Mouse (Mus musculus) heart, adult 2 months (tissue): ENCODE results near the gene Gm33543.

Source experiments
- CTCF ChIP-seq: fragments of 200-600 bp; IDR thresholded peaks from 2 replicates; pipeline ENCODE4 v1.8.1; 2022; ENCODE audit warnings: antibody characterized with exemption, mild to moderate bottlenecking, moderate library complexity
- POLR2A ChIP-seq: fragments of 200-500 bp; IDR thresholded peaks from 2 replicates; pipeline ENCODE4 v1.6.1; 2011; ENCODE audit warnings: mild to moderate bottlenecking, low read depth, low read length, control low read depth; ENCODE audit not compliant: insufficient read depth

GRCm38 (mm10) chr10:95774001-95774628 lies 68.6 kb downstream of the Gm33543 start:
- TF ChIP-seq CTCF = no peak
- TF ChIP-seq POLR2A = no peak
